Mouse (Mus musculus) monocyte, adult 2 months (primary cell): ENCODE data around the gene Ubxn11.
A peak's percentile ranks its signal among the peaks of the same experiment; 100 is the strongest.
"Not testable (repeated sequence)": the region's sequence is repeated elsewhere in the genome, so short reads cannot be mapped to it uniquely, and the experiment has no call there.

Experiments used
- DNase-seq, 2 experiments: peaks; one replicate each; pipeline ENCODE4 v3.0.0; 2022; ENCODE audit warnings: low spot score in 2 of 2, low read depth in 1 of 2

Gene Ubxn11

DNA sequence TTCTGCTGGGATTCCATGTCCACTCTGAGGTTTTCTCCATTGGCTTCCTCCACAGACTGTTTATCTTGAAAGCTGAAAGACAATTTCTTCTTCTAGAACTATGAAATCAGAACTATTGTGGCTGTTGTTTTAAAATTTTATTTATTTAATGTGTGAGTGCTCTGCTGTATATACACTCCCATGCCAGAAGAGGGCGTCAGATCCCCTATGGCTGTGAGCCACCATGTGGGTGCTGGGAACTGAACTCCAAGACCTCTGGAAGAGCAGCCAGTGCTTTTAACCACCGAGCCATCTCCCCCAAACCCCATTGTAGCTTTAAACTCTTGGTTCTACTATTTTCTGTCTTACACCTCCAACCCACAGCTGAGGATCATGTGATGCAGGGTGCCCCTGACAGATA is 36.5 kb downstream of the Ubxn11 start:
- no peak for DNase-seq

DNA sequence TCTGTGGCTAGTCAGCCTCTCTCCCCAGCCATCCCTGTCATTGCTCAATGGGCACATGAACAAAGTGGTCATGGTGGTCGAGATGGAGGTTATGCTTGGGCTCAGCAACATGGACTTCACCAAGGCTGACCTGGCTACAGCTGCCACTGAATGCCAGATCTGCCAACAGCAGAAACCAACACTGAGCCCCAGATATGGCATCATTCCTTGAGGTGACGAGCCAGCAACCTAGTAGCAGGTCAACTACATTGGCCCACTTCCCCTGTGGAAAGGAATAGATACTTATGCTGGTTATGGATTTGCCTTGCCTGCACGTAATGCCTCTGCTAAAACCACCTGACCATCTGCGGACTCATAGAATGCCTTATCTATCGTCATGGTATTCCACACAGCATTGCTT is 41.9 kb downstream of the Ubxn11 start:
- DNase-seq = not testable (repeated sequence)

DNA sequence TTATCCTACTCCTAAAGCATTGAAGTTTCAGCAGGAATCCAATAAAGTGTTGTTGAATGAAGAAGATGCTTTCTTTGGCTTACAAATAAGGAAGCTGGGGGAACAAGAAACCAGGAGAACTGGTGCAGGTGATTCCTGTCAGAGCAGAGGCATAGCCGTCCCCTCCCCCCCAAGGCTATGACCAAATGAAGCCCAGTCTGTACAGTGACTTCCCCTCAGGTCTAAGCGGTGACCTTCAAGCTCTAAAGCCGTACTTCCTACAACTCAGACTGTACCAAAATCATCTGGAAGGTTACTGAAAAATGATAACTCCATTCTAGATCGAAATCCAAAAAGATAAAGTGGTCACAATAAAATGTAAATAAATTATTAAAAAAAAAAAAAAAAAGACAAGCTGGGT is 47.0 kb downstream of the Ubxn11 start:
- no peak for DNase-seq

DNA sequence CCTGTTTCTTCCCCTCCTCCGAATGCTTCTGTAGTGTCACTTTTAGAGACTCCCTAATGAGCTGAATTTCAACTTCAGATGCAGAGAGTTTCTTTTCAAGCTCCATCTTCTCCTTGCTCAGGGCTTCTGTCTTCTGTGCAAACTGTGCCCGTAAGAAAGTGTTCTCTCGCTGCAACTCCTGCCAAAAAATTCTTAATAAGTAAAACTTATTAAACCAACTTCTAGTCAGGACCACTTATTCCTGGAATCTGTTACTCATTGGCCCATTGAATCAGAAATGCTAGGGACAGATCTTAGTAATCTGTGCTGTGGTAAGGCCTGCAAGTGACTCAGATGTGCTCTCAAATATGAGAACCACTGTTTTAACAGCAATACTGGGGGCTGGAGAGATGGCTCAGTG is 49.7 kb downstream of the Ubxn11 start:
- no peak for DNase-seq

DNA sequence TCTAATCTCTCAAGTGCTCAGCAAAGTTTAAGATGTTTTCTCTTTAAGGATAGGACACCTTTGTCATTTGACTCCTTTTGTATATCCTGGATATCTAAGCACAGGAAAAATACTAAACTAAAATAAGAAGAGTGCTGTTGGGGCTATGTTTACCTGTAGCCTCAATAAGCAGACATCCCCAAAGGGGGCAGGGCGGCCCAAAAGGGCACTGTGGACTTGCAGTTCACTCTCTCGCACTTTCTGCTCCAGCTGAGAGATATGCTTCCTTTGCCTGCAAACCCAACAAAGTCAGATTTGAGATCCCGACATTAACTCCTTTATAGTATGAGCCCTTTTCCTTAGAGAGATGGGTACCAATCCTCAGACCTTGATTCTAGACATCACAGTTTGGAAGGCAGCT is 51.3 kb downstream of the Ubxn11 start:
- DNase-seq = no peak

DNA sequence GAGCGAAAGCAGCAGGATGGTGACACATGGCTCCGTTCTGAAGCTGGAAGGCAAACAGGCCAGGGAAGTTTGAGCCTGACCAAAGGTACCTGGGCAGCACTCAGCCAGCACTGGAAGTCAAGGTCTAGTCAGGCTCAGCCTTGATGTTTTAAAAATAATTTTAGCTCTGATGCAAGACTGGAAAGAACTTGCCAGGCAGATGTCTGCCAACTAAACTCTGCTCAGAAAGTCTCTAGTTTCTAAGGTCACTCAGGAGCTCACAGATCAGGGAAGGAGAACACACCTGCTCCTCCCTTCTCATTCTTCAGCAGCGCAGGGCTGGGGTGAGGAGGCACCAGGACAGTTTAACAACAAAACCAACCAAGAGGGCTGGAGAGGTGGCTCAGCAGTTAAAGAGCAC is 52.0 kb downstream of the Ubxn11 start:
- DNase-seq = no peak

DNA sequence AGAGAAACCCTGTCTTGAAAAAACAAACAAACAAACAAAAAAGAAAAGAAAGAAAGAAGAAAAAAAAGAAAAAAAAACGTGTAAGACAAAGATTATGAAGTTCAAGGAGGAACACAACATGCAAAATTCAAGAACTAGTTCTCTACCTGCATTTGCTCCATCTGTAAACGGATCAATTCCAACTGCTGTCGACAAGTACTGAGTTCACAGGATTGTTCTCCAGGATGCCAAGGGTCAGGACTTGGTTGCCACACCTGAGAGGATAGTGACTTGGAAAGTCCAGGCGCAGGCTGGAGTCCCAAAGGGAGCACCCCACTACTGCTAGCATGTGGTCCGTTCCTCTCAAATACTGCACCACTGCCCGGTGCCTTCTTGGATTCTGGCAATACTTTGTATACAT is 53.2 kb downstream of the Ubxn11 start:
- no peak for DNase-seq

DNA sequence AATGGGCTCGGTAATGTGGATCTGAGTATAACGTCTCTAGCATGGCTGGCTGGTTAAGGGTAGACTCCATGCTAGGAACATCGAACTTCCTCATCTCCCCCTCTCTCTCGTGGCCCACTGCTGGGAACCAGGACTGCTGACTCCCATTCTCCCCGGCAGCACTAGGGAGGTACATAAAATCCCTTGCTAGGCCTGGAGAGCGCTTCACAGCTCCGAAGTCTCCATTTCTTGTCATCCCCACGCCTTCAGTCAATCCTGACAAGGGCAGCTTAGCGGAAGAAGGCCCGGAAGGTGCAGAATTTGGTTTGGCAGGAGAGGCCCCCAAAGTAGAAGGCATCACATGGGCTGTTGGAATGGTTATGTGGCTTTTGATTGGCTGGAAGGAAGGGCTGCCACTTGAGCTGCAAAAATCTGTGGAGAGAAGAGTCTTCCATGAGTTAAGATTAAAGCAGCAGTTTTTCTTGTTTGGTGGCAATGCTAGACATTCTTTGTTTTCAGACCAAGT is 53.6 kb downstream of the Ubxn11 start:
- no peak for DNase-seq

DNA sequence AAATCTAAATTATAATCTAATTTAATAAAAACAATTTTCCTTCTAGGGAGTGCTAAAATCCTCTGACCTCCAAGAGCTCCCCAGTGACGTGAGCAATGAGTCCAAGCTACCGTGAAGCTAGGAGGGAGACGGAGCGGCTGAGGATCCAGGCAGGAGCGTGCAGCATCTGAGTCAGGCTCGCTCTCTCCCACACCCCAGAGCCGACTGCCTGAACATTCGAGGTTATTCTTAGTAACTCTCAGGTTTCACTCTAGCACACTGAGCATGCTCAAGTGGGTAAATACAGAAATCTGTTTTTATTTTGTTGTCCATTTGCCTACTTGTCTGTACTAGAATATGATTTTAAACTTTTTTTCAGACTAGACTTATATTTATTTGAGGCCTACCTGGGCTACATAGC is 54.4 kb downstream of the Ubxn11 start:
- DNase-seq = no peak

DNA sequence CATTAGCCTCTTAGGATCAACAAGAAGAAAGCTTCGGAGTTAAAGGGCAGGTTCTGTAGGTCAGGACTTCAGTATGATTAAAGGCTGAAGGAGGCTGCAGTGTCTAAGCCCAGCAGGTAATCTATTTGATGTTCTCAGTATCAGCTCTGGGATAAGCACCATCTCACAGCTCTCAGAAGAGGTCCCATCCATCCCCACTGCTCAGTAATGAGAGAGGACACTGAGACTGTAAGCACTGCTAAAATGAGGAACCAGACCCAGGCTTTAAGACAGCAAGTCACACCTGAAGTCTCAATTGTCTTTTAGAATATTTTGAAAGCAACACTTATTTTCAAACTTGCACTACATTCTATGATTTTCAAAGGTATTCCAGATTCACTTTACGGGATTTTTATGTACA is 55.2 kb downstream of the Ubxn11 start:
- no peak for DNase-seq

DNA sequence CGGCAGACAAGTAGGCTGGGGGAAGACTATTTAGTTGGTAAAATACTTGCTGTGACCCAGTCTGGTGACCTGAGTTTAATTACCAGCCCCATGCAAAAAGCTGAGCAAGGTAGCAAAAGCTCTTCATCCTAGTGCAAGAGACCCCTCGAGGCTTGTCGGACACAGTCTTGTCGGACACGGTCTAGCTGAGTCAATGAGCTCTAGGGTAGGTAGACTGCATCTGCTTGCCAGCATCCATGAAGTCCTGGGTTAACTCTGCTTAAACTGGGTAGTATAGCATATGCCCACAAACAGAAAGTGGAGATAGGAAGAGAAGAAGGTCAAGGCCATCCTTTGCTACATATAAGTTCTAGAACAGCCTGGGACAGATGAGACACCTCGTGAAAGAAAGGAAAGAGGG is 56.4 kb downstream of the Ubxn11 start:
- no peak for DNase-seq

DNA sequence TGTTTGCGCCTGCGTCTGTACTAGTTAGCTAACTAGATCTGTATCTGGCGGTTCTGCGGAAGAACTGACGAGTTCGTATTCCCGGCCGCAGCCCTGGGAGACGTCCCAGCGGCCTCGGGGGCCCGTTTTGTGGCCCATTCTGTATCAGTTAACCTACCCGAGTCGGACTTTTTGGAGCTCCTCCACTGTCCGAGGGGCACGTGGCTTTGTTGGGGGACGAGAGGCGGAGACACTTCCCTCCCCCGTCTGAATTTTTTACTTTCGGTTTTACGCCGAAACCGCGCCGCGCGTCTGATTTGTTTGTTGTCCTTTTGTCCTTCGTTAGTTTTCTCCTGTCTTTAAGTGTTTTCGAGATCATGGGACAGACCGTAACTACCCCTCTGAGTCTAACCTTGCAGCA is 57.7 kb downstream of the Ubxn11 start:
- peak in 1 of 2 experiments; percentile 36 for DNase-seq

DNA sequence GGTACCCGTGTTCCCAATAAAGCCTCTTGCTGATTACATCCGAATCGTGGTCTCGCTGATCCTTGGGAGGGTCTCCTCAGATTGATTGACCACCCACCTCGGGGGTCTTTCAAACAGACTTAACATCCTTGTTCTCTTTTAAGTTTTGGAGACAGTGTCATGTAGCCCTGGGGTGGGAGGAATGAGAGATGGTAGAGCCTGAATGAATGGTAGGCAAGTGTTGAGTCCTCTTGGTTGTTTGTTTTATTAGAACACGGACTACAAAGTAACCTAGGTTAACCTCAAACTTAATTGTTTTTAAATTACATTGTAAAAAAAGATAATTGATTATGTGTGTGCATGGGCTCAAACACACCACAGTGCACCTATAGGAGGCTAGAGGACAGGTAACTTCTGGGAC is 62.2 kb downstream of the Ubxn11 start:
- no peak for DNase-seq

DNA sequence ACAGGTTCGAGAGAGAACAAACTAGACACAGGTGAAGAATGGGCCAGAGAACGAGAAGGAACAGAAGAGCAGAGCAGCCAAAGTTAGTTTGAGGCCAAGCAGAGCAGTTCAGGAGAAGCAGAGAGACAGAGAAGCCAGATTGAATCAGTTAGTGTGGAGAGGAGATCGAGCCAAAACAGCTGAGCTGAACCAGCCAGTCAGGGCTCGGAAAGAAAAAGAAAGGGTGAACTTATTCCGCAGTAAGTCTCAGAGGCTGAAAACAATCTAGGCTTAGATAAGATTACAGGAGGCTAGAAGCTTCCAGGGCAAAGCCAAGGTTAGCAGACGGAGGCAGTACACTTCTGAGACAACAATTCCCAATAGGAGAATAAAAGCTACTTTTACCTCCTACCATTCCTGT is 62.7 kb downstream of the Ubxn11 start:
- DNase-seq = no peak

DNA sequence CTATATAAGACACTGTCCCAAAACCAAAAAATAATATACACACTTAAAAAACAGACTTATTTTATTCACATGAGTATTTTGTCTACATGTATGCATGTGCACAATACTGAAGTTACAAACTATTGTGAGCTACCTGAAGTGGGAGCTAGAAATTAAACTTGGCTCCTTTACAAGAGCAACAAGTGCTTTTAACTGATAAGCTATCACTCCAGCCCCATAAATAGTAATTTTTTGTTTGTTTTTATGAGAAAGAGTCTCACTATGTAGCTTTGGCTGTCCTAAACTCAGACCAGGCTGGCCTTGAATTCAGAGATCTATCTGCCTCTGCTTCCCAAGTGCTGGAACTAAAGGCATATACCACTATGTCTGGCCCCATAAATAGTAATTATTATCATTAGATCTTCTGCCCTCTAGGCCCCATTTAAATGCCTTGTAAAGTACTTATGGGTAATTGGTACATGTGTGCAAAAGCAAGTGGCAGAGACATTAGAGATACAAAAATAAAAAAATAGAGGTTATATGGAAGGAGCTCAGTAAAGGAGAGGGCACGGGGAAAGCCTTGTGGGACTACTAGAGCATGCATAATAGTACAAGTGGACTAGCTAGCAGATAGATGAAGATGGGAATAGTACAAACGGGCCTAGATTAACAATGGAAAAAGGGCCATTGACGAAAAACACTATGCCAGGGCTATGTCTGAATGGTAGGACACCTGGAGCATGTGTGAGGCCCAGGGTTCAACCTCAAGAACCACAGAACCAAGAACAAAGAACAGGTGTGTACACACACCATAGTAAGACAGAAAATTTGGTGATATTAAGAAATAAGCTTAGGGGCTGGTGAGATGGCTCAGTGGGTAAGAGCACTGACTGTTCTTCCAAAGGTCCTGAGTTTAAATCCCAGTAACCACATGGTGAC is 63.4 kb downstream of the Ubxn11 start:
- no peak for DNase-seq

DNA sequence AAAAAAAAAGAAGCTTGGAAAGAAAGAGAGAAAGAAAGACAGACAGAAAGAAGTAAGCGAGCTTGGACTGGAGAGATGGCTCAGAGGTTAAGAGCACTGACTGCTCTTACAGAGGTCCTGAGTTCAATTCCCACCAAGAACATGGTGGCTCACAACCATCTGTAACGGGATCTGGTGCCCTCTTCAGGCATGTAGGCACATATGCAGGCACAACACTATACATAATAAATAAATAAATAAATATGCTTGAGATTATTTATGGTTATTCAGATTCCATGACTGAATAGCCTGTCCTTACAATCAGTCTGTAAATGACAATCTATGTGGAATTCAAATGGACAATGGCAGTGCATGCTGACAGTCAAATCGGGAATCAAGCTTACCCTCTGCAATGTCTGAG is 64.5 kb downstream of the Ubxn11 start:
- DNase-seq = no peak

DNA sequence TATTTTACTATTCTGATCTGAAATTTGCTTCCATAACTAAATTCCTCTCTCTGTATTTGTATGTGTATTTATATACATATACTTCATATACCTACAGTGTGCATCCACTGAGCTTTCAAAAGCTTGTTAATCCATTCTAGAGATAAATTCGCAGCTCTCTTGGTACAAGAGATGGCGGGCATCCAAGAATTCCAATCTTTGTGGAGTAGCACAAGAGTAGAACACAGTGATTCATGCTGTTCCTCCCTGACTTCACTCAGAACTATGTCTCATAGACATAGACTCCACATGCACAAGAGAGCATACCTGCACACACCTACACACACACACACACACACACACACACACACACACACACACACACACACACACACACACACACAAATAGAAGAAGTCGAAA is 70.0 kb downstream of the Ubxn11 start:
- no peak for DNase-seq
